Mouse (Mus musculus): ENCODE data around the gene Kars.

DNA sequence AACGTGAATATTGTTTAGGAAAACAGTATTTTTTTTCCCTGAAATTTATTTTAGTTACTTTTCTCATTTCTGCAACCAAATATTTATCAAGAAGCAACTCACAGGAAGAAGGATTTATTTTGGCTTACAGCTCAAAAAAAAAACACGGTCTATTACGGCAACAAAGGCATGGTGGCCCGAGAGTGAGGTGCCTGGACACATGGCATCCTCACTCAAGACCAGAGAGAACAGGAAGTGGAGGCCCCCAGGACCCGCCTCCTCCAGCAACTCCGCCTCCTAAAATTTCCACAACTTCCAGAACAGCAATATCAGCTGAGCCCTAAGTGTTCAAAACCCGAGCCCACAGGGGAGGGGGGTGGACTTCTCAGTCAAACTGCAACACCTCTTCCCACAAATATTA is 18.3 kb upstream of the Kars start:
- TF ChIP-seq ZC3H11A (IDR thresholded peaks at IDR 0.05; ENCODE audit: low read depth, low read length) (no peak), CTCF (conservative IDR thresholded peaks at IDR 0.05 in 1 of 2, IDR thresholded peaks at IDR 0.05 in 1 of 2; ENCODE audit: low read depth in 2 of 2, low read length in 2 of 2) (no peak), POLR2A (IDR thresholded peaks at IDR 0.05; ENCODE audit: low read depth, low read length) (peak; percentile 51), CHD1 (IDR thresholded peaks at IDR 0.05; ENCODE audit: low read depth, low read length) (no peak), ZKSCAN1 (IDR thresholded peaks at IDR 0.05; ENCODE audit: borderline replicate concordance, low read depth, low read length) (no peak), ELF1 (IDR thresholded peaks at IDR 0.05; ENCODE audit: low read depth, low read length) (peak; percentile 47), PAX5 (IDR thresholded peaks at IDR 0.05; ENCODE audit: low read length) (no peak), JUND (conservative IDR thresholded peaks at IDR 0.05; ENCODE audit: low read depth, low read length) (no peak), MAX (IDR thresholded peaks at IDR 0.05; ENCODE audit: low read length) (0 out of 2 replicates have a peak, but pooled peaks have one; percentile 43), RAD21 (IDR thresholded peaks at IDR 0.05; ENCODE audit: low read depth, low read length) (no peak), UBTF (IDR thresholded peaks at IDR 0.05; ENCODE audit: low read depth, low read length) (no peak)
